Mouse (Mus musculus) ovary, adult 10 weeks (tissue): Measurements from ENCODE around the gene Kctd20. TPM values are rescaled to one million over a fixed set of nuclear protein-coding genes. Genes with fewer than 3 reads are reported as not detected.

Experiments used
- polyA plus RNA-seq: library from polyadenylated mRNA; stranded (reverse); fragments of 350-450 nt; fragmentation: Illumina TruSeq; extraction: RNeasy Lipid Tissue Mini Kit (QIAGEN cat#74804); gene quantifications from one replicate; pipeline ENCODE4 v1.2.3, GENCODE M21; 2014

Gene Kctd20
- polyA plus RNA-seq = 54.1 TPM

GRCm38 (mm10) chr17:28951831-28952799 lies at the start of gene Kctd20:
Gene Kctd20 (plus strand): TSS chr17:28951950.

DNA sequence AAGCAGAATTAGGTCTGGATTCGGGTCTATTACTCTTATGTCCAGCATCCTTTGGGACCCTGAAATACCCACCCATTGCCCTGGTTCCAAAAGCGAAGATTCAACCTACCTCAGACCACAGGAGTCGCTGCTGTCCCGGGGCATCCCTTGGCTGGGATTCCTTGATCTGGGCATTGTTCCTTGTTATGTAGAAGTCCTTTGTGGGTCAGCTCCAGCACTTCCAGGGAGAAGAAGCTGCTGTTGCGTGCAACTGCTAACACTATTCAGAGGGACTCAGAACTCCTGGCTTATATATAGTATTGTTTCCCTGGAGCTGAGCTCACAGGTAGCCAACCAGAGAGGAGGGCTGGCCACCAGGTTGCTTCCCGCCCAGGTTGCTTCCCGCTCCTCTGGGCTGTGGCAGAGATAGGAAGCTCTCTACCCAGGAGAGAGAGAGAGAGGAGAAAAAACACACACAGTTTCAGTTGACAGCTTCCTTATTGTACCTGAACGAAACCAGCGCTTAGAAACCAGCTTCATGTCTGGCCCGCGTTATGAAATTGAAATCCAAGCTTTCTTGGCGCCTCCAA lies 36.6 kb upstream of the Kctd20 start, which contains the start of gene 4930539E08Rik:
4930539E08Rik (minus strand) TSS at position 265 of the 569 bp plus-strand sequence.

DNA sequence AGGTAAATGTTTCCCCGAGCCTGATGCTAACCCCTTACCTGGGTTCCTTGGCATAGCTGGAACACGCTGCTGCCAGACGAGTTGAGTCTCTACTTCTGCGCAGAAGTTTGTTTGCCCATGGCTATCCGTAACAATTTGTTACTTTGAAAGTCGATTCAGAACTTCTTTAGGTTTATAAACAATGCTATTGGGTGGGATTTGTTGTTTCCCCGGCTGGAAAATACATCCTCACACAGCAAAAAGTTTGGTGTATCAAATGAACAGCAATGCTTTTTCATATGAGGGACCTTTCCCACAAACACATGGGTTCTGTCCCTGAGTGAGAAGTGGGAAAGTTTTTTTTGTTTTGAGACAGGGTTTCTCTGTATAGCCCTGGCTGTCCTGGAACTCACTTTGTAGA lies 8.0 kb upstream of the Kctd20 start, which contains the start of gene Pxt1:
Pxt1 (minus strand) TSS at position 101 of the 400 bp plus-strand sequence.

DNA sequence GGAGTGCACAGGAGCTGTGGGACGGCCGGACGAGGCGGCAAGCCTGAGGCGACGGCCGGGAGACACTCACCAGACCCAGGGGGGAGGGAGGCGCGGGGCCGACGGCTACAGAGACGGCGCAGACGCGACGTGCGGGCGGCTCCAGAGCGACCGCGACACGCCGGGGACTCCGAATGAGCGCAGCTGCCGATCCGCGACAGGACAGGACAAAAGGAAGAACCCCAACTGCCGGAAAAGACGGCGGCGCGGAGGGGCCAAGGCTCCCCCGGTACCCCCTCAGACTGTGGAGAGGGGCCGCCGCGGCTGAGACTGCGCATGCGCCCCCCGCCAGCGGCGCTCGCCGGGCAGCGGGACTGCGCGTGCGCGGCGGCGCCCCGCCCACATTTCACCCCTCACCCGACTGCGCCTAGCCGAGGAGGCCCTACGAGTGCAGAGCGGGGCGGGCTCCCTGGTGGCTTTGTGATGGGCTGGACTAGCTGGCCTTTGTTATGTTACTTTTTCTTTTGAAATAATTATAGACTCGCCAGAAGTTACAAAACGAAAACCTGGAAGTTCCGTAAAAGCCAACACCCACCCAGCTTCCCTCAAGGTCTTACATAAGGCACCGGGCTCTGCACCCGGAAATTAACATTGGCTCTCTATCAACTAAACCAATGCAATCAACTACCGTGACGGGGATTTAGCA lies 56.0 kb downstream of the Kctd20 start, which contains the start of gene Stk38:
Stk38 (minus strand) TSS at position 355 of the 685 bp plus-strand sequence.

Other genes starting within 250 kb of the Kctd20 start
- 1.9 TPM for gene AC170998.1, start 225.9 kb upstream of the Kctd20 start, polyA plus RNA-seq
- not detected for gene Mapk13, start 182.7 kb upstream of the Kctd20 start, polyA plus RNA-seq
- 18.4 TPM for gene Brpf3, start 150.9 kb upstream of the Kctd20 start, polyA plus RNA-seq
- not detected for gene Pnpla1, start 93.5 kb upstream of the Kctd20 start, polyA plus RNA-seq
- gene 4930539E08Rik, start 36.6 kb upstream of the Kctd20 start, polyA plus RNA-seq = not detected
- gene Pxt1, start 8.1 kb upstream of the Kctd20 start, polyA plus RNA-seq = not detected
- 99.1 TPM for gene Stk38, start 56.0 kb downstream of the Kctd20 start, polyA plus RNA-seq
- 744 TPM for gene Srsf3, start 80.7 kb downstream of the Kctd20 start, polyA plus RNA-seq
- 14.2 TPM for gene Cdkn1a, start 139.0 kb downstream of the Kctd20 start, polyA plus RNA-seq
- not detected for gene Rab44, start 162.2 kb downstream of the Kctd20 start, polyA plus RNA-seq